Mouse (Mus musculus) mouse trophoblast stem cell (cell line): Measurements from ENCODE around the gene Mzt1.

Source experiments
- in situ Hi-C, 2 experiments: fragments of 300-500 bp; cut with MseI, MboI; formaldehyde crosslinking; loops; 2 replicates in 1 of 2; 3 replicates in 1 of 2; pipeline ENCODE4 v1.15.1; 2025

Mzt1 gene

GRCm38 (mm10) chr14:99018691-99019090 is 27.2 kb downstream of the Mzt1 start:
- in situ Hi-C loops = no loop called here

GRCm38 (mm10) chr14:99010920-99011313 is 35.0 kb downstream of the Mzt1 start:
- in situ Hi-C loops = no loop called here

GRCm38 (mm10) chr14:99010224-99010919 is 35.6 kb downstream of the Mzt1 start:
- in situ Hi-C loops = no loop called here

- in situ Hi-C loops = no loop called here
Observed at GRCm38 (mm10) chr14:98994218-98994617, 51.7 kb downstream of the Mzt1 start, which contains the start of gene Rpl36a-ps1. TSS of gene Rpl36a-ps1 (minus strand) at chr14:98994318.

GRCm38 (mm10) chr14:98992482-98992881 is 53.5 kb downstream of the Mzt1 start:
- in situ Hi-C loops = no loop called here

GRCm38 (mm10) chr14:98990636-98991035 is 55.3 kb downstream of the Mzt1 start:
- in situ Hi-C loops = no loop called here

GRCm38 (mm10) chr14:98989818-98990217 is 56.1 kb downstream of the Mzt1 start:
- in situ Hi-C loops = no loop called here
